Mouse (Mus musculus) MEL-GATA-1-ER (cell line): ENCODE results near the gene Efhb.

Experiments
- DNase-seq: peaks from one replicate; pipeline ENCODE4 v3.0.0-alpha.2; 2012; ENCODE audit warnings: low read depth; ENCODE audit errors: extremely low read depth

The Efhb gene

DNA sequence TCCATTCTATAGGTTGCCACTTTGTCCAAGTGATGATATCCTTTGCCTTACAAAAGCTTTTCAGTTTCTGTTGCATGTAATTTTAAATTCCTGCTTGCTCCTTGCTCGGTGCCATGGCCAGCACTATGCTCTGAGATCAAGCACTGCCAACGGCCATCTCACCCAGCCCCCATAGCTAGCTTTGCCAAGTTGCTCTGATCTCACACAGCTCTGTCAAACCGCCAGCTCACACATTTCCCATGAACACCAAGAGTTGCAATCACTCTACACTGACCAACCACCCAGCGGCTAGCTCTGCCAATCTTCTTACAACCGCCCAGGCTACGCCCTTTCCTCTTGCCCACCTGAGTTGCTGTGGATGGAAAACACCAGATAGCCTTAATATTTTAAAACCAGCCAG, 99.0 kb downstream of the Efhb start:
- DNase-seq: no peak
